Mouse (Mus musculus) embryo, embryonic 11 days (tissue): ENCODE measurements around the gene Zbtb20.

Source experiments
- DNase-seq: peaks from one replicate; pipeline ENCODE4 v3.0.0-alpha.2; 2015

Zbtb20 gene

GRCm38 (mm10) chr16:43303245-43304197, 427.8 kb downstream of the Zbtb20 start:
- peak; percentile 35 for DNase-seq

DNA sequence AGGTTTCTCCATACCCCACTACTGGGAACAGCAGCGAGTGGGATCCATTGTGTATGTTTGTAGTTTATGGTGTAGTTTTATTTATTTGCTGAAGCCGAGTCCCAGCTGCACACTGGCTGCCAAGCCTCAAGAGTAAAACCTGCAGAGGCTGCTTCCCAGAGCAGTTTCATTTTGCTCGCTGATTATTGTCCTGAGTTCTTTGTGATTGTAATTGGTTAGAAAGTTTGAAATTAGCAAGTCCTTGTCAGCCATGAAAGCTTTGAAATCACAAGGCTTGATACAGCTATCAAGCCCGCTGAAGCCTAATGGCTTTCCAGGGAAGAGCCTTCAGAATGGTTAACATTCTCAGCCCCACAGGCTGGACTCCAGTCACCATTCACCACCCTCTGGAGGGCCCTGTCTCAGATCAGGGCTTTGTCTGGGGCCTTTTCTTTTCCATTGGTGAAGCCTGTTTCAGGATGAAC, 434.3 kb downstream of the Zbtb20 start:
- peak; percentile 63 for DNase-seq

DNA sequence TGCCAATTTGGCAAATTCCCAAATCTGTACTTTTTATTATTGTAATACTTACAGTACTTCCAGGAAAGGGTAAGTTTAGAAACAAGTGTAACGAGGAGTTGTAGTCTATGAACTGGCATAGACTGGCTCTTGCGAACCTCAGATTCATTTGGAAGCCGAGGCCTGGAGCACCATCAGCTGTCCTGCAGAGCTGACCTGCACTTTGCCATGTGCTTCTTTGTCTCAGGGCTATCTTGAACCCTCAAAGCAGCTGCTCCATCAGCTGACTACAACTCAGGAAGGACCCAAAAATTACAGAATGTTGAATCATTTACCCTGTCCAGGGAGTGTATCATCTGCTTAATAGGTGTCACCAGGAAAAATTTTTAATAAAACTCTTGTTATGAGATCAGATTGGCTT, 448.3 kb downstream of the Zbtb20 start:
- DNase-seq: no peak

DNA sequence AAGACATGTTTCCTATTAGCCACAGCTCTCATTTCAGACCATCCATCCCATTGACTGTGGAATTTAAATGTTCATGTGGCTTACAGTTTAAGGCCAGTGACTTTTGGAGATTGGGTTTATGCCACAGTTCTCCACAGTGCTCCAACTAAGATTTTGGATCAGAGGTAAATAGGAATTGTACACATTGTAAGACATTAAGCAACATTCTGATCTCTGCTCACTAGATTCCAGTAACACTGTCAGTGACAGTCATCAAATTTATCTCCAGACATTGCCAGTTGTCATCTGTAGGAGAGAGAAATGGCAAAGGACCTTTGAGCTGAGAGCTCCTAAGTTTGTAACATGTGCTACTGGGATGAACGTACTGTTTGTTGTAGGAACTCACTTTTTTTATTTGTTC, 452.5 kb downstream of the Zbtb20 start:
- no peak for DNase-seq

DNA sequence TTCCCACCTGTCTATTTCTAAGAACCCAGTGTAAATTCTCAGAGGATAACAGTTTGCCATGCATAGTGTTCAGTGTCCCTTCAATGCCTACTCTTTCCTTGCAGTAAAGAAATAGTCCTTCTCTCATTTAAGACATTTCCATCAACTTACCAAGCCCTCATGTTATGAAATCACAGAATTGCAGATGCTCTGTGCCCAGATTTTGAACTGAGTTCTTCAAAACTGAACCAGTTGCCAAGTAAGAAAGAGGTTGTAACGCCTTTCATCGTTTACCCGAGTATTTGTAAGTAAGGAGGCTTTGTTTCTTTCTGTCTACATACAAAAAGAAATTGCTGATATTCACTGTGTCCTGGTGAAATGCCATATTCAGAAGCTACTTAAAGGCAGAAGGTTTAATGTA, 454.5 kb downstream of the Zbtb20 start:
- no peak for DNase-seq

DNA sequence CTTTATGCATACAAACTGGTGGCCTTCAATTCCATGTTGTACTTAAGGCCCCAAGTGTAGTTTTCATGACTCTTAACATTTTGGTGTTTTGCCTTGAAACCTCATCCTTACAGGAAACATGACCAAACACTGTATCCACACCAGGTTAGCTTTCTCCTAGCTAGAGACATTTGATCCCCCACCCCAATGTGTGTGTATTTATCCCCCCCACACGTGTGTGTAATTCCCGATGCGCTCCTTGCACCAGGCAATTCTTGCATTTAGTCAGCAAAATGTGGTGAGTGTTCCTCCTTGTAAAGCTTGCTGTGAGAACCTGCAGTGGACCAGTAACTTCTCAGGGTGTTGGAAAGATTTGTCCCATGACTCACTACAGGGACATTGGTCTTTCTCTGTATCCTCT, 455.8 kb downstream of the Zbtb20 start:
- DNase-seq: no peak

- DNase-seq: no peak
These were observed 457.1 kb downstream of the Zbtb20 start for GRCm38 (mm10) chr16:43332734-43333133.

DNA sequence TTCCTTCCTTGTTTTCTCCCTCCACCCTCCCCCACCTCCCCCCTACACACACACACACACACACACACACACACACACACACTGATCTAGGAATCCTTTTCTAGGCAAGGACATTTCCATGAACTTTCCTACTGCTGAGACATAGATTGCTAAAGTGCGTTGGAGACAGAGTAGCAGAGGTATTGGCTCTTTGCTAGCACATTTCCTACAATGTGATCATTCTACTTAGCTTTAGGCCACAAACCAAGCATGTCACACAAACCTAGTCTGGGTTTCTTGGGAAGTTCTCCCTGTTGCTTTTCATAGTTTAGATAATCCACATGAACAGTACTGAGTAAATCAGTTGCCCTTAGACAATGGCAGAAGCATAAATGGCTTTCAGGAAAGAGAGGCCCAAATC, 457.6 kb downstream of the Zbtb20 start:
- DNase-seq: no peak

GRCm38 (mm10) chr16:43334411-43335150, 458.9 kb downstream of the Zbtb20 start:
- DNase-seq: peak; percentile 12

GRCm38 (mm10) chr16:43335151-43335823, 459.6 kb downstream of the Zbtb20 start:
- DNase-seq: peak; percentile 13

DNA sequence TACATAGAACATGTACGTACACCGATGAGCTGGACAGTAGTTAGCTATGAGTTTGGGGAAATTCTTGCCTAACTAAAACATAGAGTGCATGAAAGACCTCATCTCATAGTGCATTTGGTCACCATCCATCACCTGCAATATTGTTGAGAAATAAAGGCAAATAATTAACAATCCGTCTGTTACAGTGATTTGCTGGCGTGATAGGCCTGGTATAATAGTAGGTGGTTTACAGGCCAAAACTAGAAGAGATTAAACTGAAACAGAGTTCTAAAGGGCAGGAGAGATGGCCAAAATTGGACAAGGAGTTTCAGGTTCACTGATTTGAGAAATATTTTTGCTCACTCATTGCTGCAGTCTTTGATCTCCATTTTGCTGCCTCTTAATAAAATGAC, 460.1 kb downstream of the Zbtb20 start:
- DNase-seq: no peak

DNA sequence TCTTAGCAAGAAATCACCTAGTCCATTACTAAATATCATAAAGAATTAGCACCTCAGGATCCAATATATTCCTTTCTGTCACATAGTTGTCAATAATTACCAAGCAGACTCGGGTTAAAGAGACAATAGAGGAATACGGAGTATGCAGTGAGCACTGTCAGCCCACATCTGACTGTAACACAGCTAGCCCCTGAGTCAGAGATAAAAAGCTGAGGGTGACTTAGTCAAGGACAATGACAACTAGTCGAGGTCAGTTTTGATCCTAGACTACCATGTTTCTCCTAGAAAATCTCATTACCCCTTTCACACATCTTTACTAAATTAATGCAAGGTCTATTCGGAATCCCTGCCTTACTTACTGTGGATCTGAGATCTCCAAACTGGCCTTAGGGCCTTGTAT, 465.0 kb downstream of the Zbtb20 start:
- DNase-seq: no peak

DNA sequence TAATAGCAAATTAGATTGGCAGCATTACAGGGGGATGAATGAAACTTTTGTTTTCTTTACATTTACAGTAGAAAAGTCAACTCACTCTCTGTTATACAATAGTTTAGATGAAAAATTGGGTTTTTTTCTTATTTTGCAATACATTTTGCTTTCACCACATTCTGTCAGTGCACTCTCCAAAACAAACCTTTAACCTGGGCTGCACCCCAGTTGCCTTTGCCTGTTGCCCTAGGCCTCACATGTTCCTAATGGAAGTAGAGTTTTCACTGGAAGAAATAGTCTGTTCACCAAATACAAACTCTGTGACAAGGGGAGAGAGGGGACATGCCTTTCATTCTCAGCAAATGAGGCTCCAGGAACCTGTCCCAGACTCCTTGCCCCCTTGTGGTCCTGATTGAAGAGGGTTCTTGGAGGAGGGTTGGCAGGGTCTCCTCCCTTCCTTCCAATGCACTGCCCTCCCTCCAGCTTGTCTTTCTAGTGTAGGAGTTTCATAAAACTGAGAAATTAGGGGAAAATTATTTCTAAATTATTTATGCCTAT, 466.3 kb downstream of the Zbtb20 start:
- DNase-seq: no peak

GRCm38 (mm10) chr16:43346094-43346493, 470.4 kb downstream of the Zbtb20 start:
- no peak for DNase-seq

DNA sequence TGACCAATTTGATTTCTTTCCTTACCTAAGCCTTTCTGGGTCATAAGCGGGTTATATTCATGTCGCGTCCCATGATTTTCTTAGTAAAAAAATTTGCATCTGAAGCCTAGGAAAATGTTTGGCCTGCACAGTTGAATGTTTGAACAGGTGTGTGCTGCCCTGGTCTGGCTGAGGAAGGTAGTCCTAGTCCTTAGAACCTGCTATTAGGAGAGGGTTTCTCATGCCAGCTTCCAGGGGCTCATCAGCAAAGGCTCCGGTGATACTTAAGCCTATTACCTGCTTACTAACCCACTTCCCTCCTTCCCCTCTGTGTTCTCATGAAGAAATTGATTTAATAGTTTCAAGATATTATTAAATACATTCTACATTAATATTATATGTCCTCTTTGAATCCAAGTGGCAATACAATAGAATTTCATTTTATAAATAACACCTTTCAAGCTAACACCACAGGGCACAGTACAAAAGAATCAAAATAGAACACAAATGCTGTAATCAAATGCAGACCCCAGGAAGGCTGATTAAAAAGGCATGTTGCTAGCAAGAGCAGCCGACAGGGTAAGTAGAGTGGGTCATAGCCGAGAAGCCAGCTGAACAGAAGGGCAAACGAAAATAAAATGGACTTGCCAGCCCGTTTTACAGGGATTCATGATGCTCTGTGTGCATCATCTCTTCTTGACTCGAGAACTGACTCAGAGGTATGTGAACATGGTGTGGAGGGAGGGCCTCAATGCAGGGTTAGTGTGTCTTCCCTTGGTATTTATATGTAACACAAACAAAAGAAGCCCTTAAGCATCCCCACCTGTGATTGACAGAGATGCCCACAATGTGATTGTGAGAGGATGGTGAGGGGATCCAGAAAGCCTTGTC, 480.3 kb downstream of the Zbtb20 start:
- DNase-seq: no peak

- no peak for DNase-seq
These were observed 483.9 kb downstream of the Zbtb20 start for GRCm38 (mm10) chr16:43359546-43359945.

GRCm38 (mm10) chr16:43360112-43360511, 484.4 kb downstream of the Zbtb20 start:
- DNase-seq: no peak

GRCm38 (mm10) chr16:43360838-43361480, 485.3 kb downstream of the Zbtb20 start:
- DNase-seq: peak; percentile 31

DNA sequence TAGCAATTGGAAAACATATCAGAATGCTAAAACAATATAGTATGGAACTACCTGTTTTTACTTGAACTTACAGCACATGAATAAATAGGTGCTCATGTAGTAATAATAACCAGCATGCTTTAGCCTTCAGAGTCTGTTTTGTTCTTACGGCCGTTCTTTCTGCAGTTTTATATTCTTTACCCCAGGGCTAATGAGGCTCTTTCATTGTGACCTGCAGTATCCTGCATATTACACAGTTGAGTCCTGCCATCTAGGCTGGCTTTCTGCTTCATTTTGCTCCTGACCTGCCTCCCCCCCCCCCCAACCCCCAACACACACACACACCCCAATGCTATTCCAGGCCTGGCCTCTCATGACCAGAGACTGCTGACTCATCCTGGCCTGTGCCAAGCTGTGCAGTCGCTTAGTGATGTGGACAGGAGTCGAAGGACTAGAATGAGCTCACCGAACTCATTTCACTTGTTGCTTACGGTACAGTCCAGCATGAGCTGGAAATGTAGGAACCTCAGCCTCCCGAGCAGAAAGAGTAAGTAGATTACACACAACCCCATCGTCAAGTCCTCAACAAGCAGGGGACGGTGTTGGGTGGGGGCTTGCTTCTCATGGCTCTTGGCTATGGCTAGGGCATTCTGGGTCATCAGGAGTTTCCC, 487.1 kb downstream of the Zbtb20 start:
- peak; percentile 18 for DNase-seq

DNA sequence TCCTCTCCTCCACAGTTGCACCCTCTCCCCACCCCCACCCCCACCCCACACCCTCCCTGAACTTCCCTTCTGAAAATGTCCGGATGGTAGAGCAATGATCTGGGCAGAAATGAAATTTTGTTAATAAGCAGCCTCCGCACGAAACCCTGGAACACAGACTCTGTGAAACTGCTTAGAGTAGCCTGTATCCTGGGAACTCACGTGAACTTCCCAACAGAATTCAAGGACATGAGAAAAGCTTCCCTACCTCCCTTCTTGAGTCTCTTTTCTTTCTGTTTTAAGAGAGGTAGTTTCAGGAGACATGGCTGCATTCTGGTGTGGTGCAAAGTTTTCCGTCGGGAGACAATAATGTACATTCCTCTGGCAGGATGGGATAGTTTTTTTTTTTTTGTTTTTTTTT, 487.6 kb downstream of the Zbtb20 start:
- no peak for DNase-seq
